ENCODE assay signal across 31 mouse cellular contexts in genomic region chr7:49942023-49942422, GRCm38 (mm10). TPM values are rescaled to one million over a fixed set of nuclear protein-coding genes. Genes with fewer than 3 reads are reported as not detected.
DNase-seq lines count a peak whose midpoint lies in the region; ATAC-seq lines count a peak whose summit lies in the region.
"Had no signal": no experiment of that assay in that cellular context is flagged by ENCODE, and none has a peak within 500 bp of the region (broad histone marks: within the 10 kb centered on the region; RNA-seq: fewer than 3 reads in every experiment).

No protein-coding gene starts in this region.

- H3K27ac ChIP-seq in hindbrain, embryonic 15.5 days (replicated peaks) = no peak overlapping the region
- no peak overlapping the region for H3K27ac ChIP-seq in hindbrain, embryonic 11.5 days (ENCODE audit: low read depth, low read length)
- H3K27ac ChIP-seq in kidney, embryonic 16.5 days (ENCODE audit: low read length) = no peak overlapping the region
- H3K27ac ChIP-seq: forebrain, embryonic 13.5 days; kidney, postnatal 0 days; liver, embryonic 12.5 days; neural tube, embryonic 13.5 days; stomach, embryonic 15.5 days had no signal

- H3K4me3 ChIP-seq in hindbrain, embryonic 15.5 days = no peak overlapping the region
- no peak overlapping the region for H3K4me3 ChIP-seq in hindbrain, embryonic 11.5 days (ENCODE audit: low read depth, low read length)
- no peak overlapping the region for H3K4me3 ChIP-seq in kidney, embryonic 16.5 days (ENCODE audit: low read length)
- H3K4me3 ChIP-seq: forebrain, embryonic 13.5 days; liver, embryonic 12.5 days; neural tube, embryonic 13.5 days; stomach, embryonic 15.5 days had no signal

- H3K9me3 ChIP-seq in hindbrain, embryonic 15.5 days = no peaks in the 10 kb centered on the region
- no peaks in the 10 kb centered on the region for H3K9me3 ChIP-seq in hindbrain, embryonic 11.5 days (ENCODE audit: control insufficient read depth, low read length)
- no peaks in the 10 kb centered on the region for H3K9me3 ChIP-seq in kidney, embryonic 16.5 days (ENCODE audit: low read length)
- H3K9me3 ChIP-seq: forebrain, embryonic 13.5 days; liver, embryonic 12.5 days; neural tube, embryonic 13.5 days; stomach, embryonic 15.5 days had no signal

- no peaks in the 10 kb centered on the region for H3K36me3 ChIP-seq in hindbrain, embryonic 15.5 days
- H3K36me3 ChIP-seq in hindbrain, embryonic 11.5 days (ENCODE audit: control insufficient read depth, insufficient read depth, low read length) = no peaks in the 10 kb centered on the region
- no peaks in the 10 kb centered on the region for H3K36me3 ChIP-seq in kidney, embryonic 16.5 days (ENCODE audit: insufficient read depth, low read length)
- H3K36me3 ChIP-seq: liver, embryonic 12.5 days; stomach, embryonic 15.5 days had no signal

- intact Hi-C loops in heart, postnatal 25 days (cut with DNase I) = no loop called here

- WGBS in hindbrain, embryonic 15.5 days = 68% methylated on average over 3 of the region's 3 CpGs
- WGBS in hindbrain, embryonic 11.5 days = 74% methylated on average over 3 of the region's 3 CpGs
- 48% methylated on average over 3 of the region's 3 CpGs for WGBS in kidney, embryonic 16.5 days

- no peaks in the 10 kb centered on the region for H3K27me3 ChIP-seq in hindbrain, embryonic 15.5 days
- H3K27me3 ChIP-seq in hindbrain, embryonic 11.5 days (ENCODE audit: control insufficient read depth, insufficient read depth, low read length) = no peaks in the 10 kb centered on the region
- no peaks in the 10 kb centered on the region for H3K27me3 ChIP-seq in kidney, embryonic 16.5 days (ENCODE audit: insufficient read depth, low read length)
- H3K27me3 ChIP-seq: forebrain, embryonic 13.5 days; liver, embryonic 12.5 days; neural tube, embryonic 13.5 days; stomach, embryonic 15.5 days had no signal

- no peak overlapping the region for H3K4me2 ChIP-seq in hindbrain, embryonic 15.5 days
- H3K4me2 ChIP-seq in hindbrain, embryonic 11.5 days (replicated peaks; ENCODE audit: low read depth, low read length) = no peak overlapping the region
- H3K4me2 ChIP-seq in kidney, embryonic 16.5 days (replicated peaks; ENCODE audit: low read depth, low read length) = no peak overlapping the region
- H3K4me2 ChIP-seq: forebrain, embryonic 13.5 days; liver, embryonic 12.5 days; midbrain, embryonic 11.5 days; neural tube, embryonic 13.5 days; stomach, embryonic 15.5 days had no signal

- H3K9ac ChIP-seq in hindbrain, embryonic 15.5 days = no peak overlapping the region
- no peak overlapping the region for H3K9ac ChIP-seq in hindbrain, embryonic 11.5 days (ENCODE audit: low read depth, low read length)
- no peak overlapping the region for H3K9ac ChIP-seq in kidney, embryonic 16.5 days (replicated peaks; ENCODE audit: low read length)
- H3K9ac ChIP-seq: forebrain, embryonic 13.5 days; liver, embryonic 12.5 days; liver, postnatal 0 days; neural tube, embryonic 13.5 days; stomach, embryonic 15.5 days had no signal

- H3K4me1 ChIP-seq in hindbrain, embryonic 15.5 days (replicated peaks) = no peaks in the 10 kb centered on the region
- no peaks in the 10 kb centered on the region for H3K4me1 ChIP-seq in hindbrain, embryonic 11.5 days (replicated peaks; ENCODE audit: control insufficient read depth, insufficient read depth, low read length)
- no peaks in the 10 kb centered on the region for H3K4me1 ChIP-seq in kidney, embryonic 16.5 days (ENCODE audit: insufficient read depth, low read length)
- H3K4me1 ChIP-seq: liver, embryonic 12.5 days; neural tube, embryonic 13.5 days; stomach, embryonic 15.5 days had no signal

- no peak for DNase-seq in hindbrain, embryonic 11.5 days (ENCODE audit: low spot score)
- no peak for DNase-seq in kidney, postnatal 25 days
- peak; percentile 32 for DNase-seq in forelimb bud, embryonic 11.5 days (ENCODE audit: low read depth, low spot score)
- DNase-seq in retina, embryonic 14.5 days (ENCODE audit: low spot score) = peak; percentile 76
- no peak for DNase-seq in heart, postnatal 25 days (ENCODE audit: low spot score)
- no peak for DNase-seq in testis, postnatal 10 days (ENCODE audit: low spot score)
- DNase-seq: adrenal gland, postnatal 36 days; B cell, adult 2 months; cerebellum, adult 2 months; cerebellum, postnatal 14 days; heart, postnatal 14 days; liver, postnatal 0 days; lung, postnatal 36 days; right cerebral cortex, postnatal 25 days; thymus, postnatal 14 days had no signal

- peak; percentile 61; the same call in 1 of the 2 replicates for ATAC-seq in hindbrain, embryonic 15.5 days (ENCODE audit: low FRiP score, low read depth)
- ATAC-seq in hindbrain, embryonic 11.5 days (ENCODE audit: low FRiP score) = no peak
- ATAC-seq in kidney, embryonic 16.5 days (ENCODE audit: low FRiP score, low TSS enrichment) = peak; percentile 73; the same call in 1 of the 2 replicates
- ATAC-seq: intestine, embryonic 16.5 days; liver, embryonic 12.5 days; liver, postnatal 0 days had no signal

RNA-seq across cellular contexts. Expression of gene Slc6a5, which starts 32.1 kb away (rescaled TPM):
- polyA plus RNA-seq in hindbrain, embryonic 15.5 days (2015; fragmentation: Nextera tagmentation; extraction: Ambion mirVana) = 10.7 and 11.5 TPM in 2 replicates
- 5.2 and 5.4 TPM in 2 replicates for polyA plus RNA-seq in hindbrain, embryonic 11.5 days (2014; fragmentation: Nextera tagmentation; extraction: Ambion mirVana)
- 0.05 TPM in 1 of 2 replicates, not detected in the other for polyA plus RNA-seq in kidney, embryonic 16.5 days (2015; fragmentation: Nextera tagmentation; extraction: Ambion mirVana)
- total RNA-seq in heart, postnatal 25 days (2021) = not detected
- total RNA-seq: gastrocnemius, adult 8-10 months; heart, adult 8-10 months; heart, postnatal 14 days; megakaryocyte, adult 5-6 weeks had no signal
- polyA plus RNA-seq: forebrain, embryonic 13.5 days; heart, embryonic 14.5 days; intestine, embryonic 16.5 days; kidney, postnatal 0 days; large intestine, adult 2 months; liver, embryonic 12.5 days; liver, postnatal 0 days; lung, embryonic 16.5 days; midbrain, embryonic 11.5 days; urinary bladder, adult 2 months had no signal

RNA-seq across cellular contexts. Expression of gene Nell1, which starts 32.6 kb away (rescaled TPM):
- 30.0 and 31.6 TPM in 2 replicates for polyA plus RNA-seq in hindbrain, embryonic 15.5 days (2015; fragmentation: Nextera tagmentation; extraction: Ambion mirVana)
- 3.1 and 3.3 TPM in 2 replicates for polyA plus RNA-seq in hindbrain, embryonic 11.5 days (2014; fragmentation: Nextera tagmentation; extraction: Ambion mirVana)
- polyA plus RNA-seq in kidney, embryonic 16.5 days (2015; fragmentation: Nextera tagmentation; extraction: Ambion mirVana) = 10.9 and 12.1 TPM in 2 replicates
- not detected for total RNA-seq in heart, postnatal 25 days (2021)
- total RNA-seq: heart, postnatal 14 days; megakaryocyte, adult 5-6 weeks had no signal
- polyA plus RNA-seq: liver, postnatal 0 days had no signal

Comparison
In these comparisons a context has a peak if more than half of its experiments do, and no peak if none do; other contexts are left out.
1. DNase-seq: peak in forelimb bud, embryonic 11.5 days (single experiment) and retina, embryonic 14.5 days (single experiment); none in hindbrain, embryonic 11.5 days (single experiment), kidney, postnatal 25 days (0 of 2), heart, postnatal 25 days (single experiment) and testis, postnatal 10 days (single experiment).